Mouse (Mus musculus) stomach, postnatal 0 days (tissue): Measurements from ENCODE around the gene Col4a1.

ENCODE experiments used
- CTCF ChIP-seq: IDR thresholded peaks from 2 replicates; pipeline ENCODE4 v1.5.1; 2016; ENCODE audit warnings: antibody characterized with exemption, low read depth, mild to moderate bottlenecking, moderate library complexity
- EP300 ChIP-seq: optimal IDR thresholded peaks from 2 replicates; pipeline ENCODE3; 2016; ENCODE audit warnings: antibody characterized with exemption

DNA sequence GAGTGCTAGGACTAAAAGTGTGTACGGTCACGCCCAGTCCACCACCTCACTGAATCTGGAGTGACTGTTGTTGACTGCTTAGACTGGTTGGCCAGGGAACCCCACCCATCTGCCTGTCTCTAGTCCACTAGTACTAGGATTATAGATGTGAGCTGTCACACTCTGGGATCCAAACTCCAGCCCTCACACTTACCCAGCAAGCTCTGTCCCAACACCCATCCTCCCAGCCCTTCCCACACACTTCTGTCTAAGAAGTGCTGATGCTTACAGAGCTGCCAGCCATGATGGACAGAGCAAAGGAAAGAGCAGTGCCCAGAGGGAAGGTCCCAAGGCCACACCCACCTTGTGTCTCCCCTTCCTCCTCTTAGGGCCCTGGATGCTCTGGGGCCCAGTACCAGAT lies 127.0 kb downstream of the Col4a1 start:
- TF ChIP-seq CTCF (no peak), EP300 (no peak)
